Mouse (Mus musculus): ENCODE measurements around the gene Tom1. TPM values are rescaled to one million over a fixed set of nuclear protein-coding genes. Genes with fewer than 3 reads are reported as not detected.

Gene Tom1
- total RNA-seq, 4 experiments from 2014 or later: 49.3 to 54.6 (median 50.3) TPM

- DNase-seq (ENCODE audit: low spot score in 2 of 2): peak in 1 of 2 experiments; percentile 31
Measured at GRCm38 (mm10) chr8:75042171-75042570, 8.7 kb downstream of the Tom1 start.

- no peak for DNase-seq (ENCODE audit: low spot score in 2 of 2)
Measured at GRCm38 (mm10) chr8:75042974-75043373, 9.5 kb downstream of the Tom1 start.

GRCm38 (mm10) chr8:75046303-75046702 is 12.8 kb downstream of the Tom1 start:
- peak in 1 of 2 experiments; percentile 44 for DNase-seq (ENCODE audit: low spot score in 2 of 2)

- DNase-seq (ENCODE audit: low spot score in 2 of 2): no peak
Measured at GRCm38 (mm10) chr8:75047784-75048183, 14.3 kb downstream of the Tom1 start.

GRCm38 (mm10) chr8:75053342-75053741 is 19.8 kb downstream of the Tom1 start:
- no peak for DNase-seq (ENCODE audit: low spot score in 2 of 2)

GRCm38 (mm10) chr8:75055673-75056072 is 22.2 kb downstream of the Tom1 start:
- DNase-seq (ENCODE audit: low spot score in 2 of 2): no peak

GRCm38 (mm10) chr8:75060022-75060421 is 26.5 kb downstream of the Tom1 start:
- no peak for DNase-seq (ENCODE audit: low spot score in 2 of 2)

GRCm38 (mm10) chr8:75060815-75061214 is 27.3 kb downstream of the Tom1 start:
- no peak for DNase-seq (ENCODE audit: low spot score in 2 of 2)

GRCm38 (mm10) chr8:75063290-75063689 is 29.8 kb downstream of the Tom1 start:
- DNase-seq (ENCODE audit: low spot score in 2 of 2): peak; percentile 35 to 72

- peak in 1 of 2 experiments; percentile 17 for DNase-seq (ENCODE audit: low spot score in 2 of 2)
Measured at GRCm38 (mm10) chr8:75064790-75065189, 31.3 kb downstream of the Tom1 start.

GRCm38 (mm10) chr8:75067287-75067686 is 33.8 kb downstream of the Tom1 start:
- no peak for DNase-seq (ENCODE audit: low spot score in 2 of 2)

- no peak for DNase-seq (ENCODE audit: low spot score in 2 of 2)
Measured at GRCm38 (mm10) chr8:75070297-75070696, 36.8 kb downstream of the Tom1 start.

- DNase-seq (ENCODE audit: low spot score in 2 of 2): peak; percentile 62 to 64
Measured at GRCm38 (mm10) chr8:75071627-75072346, 38.3 kb downstream of the Tom1 start.

- no peak for DNase-seq (ENCODE audit: low spot score in 2 of 2)
Measured at GRCm38 (mm10) chr8:75074876-75075275, 41.4 kb downstream of the Tom1 start.

- DNase-seq (ENCODE audit: low spot score in 2 of 2): no peak
Measured at GRCm38 (mm10) chr8:75078215-75078614, 44.7 kb downstream of the Tom1 start.

GRCm38 (mm10) chr8:75078851-75079250 is 45.3 kb downstream of the Tom1 start:
- DNase-seq (ENCODE audit: low spot score in 2 of 2): no peak

- DNase-seq (ENCODE audit: low spot score in 2 of 2): no peak
Measured at GRCm38 (mm10) chr8:75081364-75082040, 48.0 kb downstream of the Tom1 start.

GRCm38 (mm10) chr8:75082181-75082805 is 48.8 kb downstream of the Tom1 start:
- DNase-seq (ENCODE audit: low spot score in 2 of 2): no peak

GRCm38 (mm10) chr8:75083846-75084245 is 50.3 kb downstream of the Tom1 start:
- DNase-seq (ENCODE audit: low spot score in 2 of 2): peak; percentile 94 to 96

GRCm38 (mm10) chr8:75084382-75085064 is 51.0 kb downstream of the Tom1 start:
- DNase-seq (ENCODE audit: low spot score in 2 of 2): no peak

GRCm38 (mm10) chr8:75086002-75086401 is 52.5 kb downstream of the Tom1 start:
- DNase-seq (ENCODE audit: low spot score in 2 of 2): no peak

GRCm38 (mm10) chr8:75087127-75087526 is 53.6 kb downstream of the Tom1 start:
- no peak for DNase-seq (ENCODE audit: low spot score in 2 of 2)

All from gastrocnemius, adult 8-10 months (tissue).